ENCODE assay signal across 8 mouse cellular contexts in genomic region chr17:4974736-4975135, GRCm38 (mm10). TPM values are rescaled to one million over a fixed set of nuclear protein-coding genes. Genes with fewer than 3 reads are reported as not detected.
A peak's percentile ranks its signal among the peaks of the same experiment; 100 is the strongest.
DNase-seq lines count a peak whose midpoint lies in the region; ATAC-seq lines count a peak whose summit lies in the region.

No protein-coding gene starts in this region.

- H3K36me3 ChIP-seq in heart, embryonic 15.5 days, result no peaks in the 10 kb centered on the region

- no peaks in the 10 kb centered on the region for H3K27me3 ChIP-seq in heart, embryonic 15.5 days

- whole genome bisulfite sequencing in heart, embryonic 15.5 days, result 66% methylated on average over 11 of the region's 11 CpGs

- H3K4me2 ChIP-seq in heart, embryonic 15.5 days, result no peak overlapping the region

- H3K4me1 ChIP-seq in heart, embryonic 15.5 days (replicated peaks), result no peaks in the 10 kb centered on the region

- H3K9ac ChIP-seq in heart, embryonic 15.5 days, result no peak overlapping the region

- no peak overlapping the region for H3K4me3 ChIP-seq in heart, embryonic 15.5 days

- no peaks in the 10 kb centered on the region for H3K9me3 ChIP-seq in heart, embryonic 15.5 days (replicated peaks)

- DNase-seq in layer of hippocampus, adult 11-12 months (ENCODE audit: low spot score), result peak; percentile 43
- no peak for DNase-seq in layer of hippocampus, adult 9-10 months (ENCODE audit: low spot score)
- DNase-seq in cerebellum, adult 8-10 months, result peak; percentile 93
- peak; percentile 32 for DNase-seq in left cerebral cortex, adult 11 months (ENCODE audit: low spot score)
- DNase-seq in ovary, postnatal 36 days (ENCODE audit: low spot score), result peak; percentile 69
- no peak for DNase-seq in embryo, embryonic 11 days
- no peak for DNase-seq in spleen, postnatal 36 days (ENCODE audit: low spot score in 2 of 2)

- H3K27ac ChIP-seq in heart, embryonic 15.5 days, result no peak overlapping the region

- peak; percentile 74 for ATAC-seq in heart, embryonic 15.5 days (replicated peaks; ENCODE audit: insufficient number of reproducible peaks, insufficient read depth, low FRiP score, low read depth)

RNA-seq across cellular contexts. Expression of gene Arid1b, which starts 19.4 kb away (rescaled TPM):
- polyA plus RNA-seq in heart, embryonic 15.5 days (2015; fragmentation: Nextera tagmentation; extraction: Ambion mirVana), result 5.0 and 8.9 TPM in 2 replicates

Comparison
In these comparisons a context has a peak if more than half of its experiments do, and no peak if none do; other contexts are left out.
1. DNase-seq: peak in layer of hippocampus, adult 11-12 months (single experiment), cerebellum, adult 8-10 months (single experiment), left cerebral cortex, adult 11 months (single experiment) and ovary, postnatal 36 days (single experiment); none in layer of hippocampus, adult 9-10 months (single experiment), embryo, embryonic 11 days (single experiment) and spleen, postnatal 36 days (0 of 2).